Mouse (Mus musculus) mouse embryonic stem cell (cell line): ENCODE results near the gene Hs3st1.

Source experiments
- in situ Hi-C, 2 experiments: fragments of 300-500 bp; cut with MboI; formaldehyde crosslinking; loops; 1 replicate in 1 of 2; 3 replicates in 1 of 2; pipeline ENCODE4 v1.14.3; 2019 to 2020; ENCODE audit warnings: low sequenced_read_pairs in 2 of 2, low pct_unique_long_range_greater_than_20kb in 1 of 2, mixed read lengths in 1 of 2; ENCODE audit not compliant: unreplicated experiment in 1 of 2

Gene Hs3st1

DNA sequence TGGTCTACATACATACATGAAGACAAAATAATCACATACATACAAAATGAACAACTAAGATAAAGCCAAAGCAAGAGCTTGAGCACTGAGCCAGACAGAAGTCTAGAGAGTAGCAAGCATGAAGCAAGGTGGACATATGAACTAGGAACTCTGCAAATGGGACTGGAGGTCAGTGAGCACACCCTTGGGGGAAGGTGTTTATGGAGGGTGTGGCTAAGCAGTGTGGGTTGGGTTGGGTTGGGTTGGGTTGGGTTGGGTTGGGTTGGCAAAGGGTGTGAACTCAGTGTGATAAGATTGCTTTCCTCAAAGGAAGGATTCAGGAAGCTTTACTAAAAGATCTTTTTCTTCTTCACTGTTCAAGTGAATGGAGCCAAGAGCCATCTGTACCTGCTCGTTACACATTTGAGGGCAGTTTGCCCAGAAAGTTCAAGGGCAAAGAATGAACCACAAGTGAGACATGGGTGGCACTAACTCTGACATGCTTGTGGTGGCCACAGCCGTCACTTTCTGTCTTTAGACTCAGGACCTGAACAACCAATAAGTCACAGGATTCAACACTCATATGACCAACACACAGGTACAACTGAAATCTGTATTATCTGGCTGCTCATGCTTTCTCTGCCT, 137.8 kb downstream of the Hs3st1 start:
- in situ Hi-C loops, result no loop called here

- in situ Hi-C loops, result no loop called here
Measured at GRCm38 (mm10) chr5:39615202-39615601, 140.1 kb downstream of the Hs3st1 start.

GRCm38 (mm10) chr5:39613534-39613933, 141.7 kb downstream of the Hs3st1 start:
- in situ Hi-C loops, result no loop called here

- in situ Hi-C loops, result no loop called here
Measured at GRCm38 (mm10) chr5:39612240-39612639, 143.0 kb downstream of the Hs3st1 start.

DNA sequence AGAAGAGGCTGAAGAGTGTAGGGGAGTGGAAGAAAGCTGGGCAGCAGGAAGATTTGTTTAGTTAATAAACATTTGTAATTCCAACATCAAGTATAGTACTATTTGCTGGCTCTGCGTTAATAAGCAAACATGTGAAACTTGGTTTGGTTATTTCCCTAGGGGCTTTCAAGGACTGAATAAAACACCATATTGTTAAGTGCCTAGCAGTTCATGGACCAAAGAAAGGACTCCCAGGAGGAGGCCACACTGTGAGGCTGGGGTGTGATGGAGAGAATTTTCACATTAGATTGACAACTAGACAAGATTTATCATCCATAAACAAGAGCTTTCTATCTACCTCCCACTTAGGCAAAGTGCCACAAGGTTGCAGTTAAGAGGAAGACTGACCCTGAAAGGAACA, 147.0 kb downstream of the Hs3st1 start:
- in situ Hi-C loops, result no loop called here

DNA sequence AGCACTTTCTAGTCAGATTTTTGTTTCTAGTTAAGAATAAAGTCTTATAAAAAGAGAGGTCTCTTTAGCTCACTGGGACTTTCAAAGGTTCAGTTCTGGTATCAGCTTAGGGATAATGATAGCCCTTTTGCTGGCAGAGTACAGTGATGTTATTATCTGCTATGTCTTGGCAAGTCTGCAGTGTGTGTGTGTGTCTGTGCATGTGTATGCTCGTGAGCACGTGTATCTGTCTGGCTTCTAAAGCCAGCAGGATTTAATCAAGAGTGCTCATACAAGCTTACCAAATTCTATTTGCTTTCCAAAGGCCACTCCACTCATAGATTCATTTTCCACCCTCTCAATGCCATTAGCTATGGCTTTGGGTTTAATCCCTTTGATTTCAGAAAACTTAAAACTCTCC, 160.5 kb downstream of the Hs3st1 start:
- in situ Hi-C loops, result no loop called here
